Mouse (Mus musculus): ENCODE measurements around the gene Tgif2. TPM values are rescaled to one million over a fixed set of nuclear protein-coding genes. Genes with fewer than 3 reads are reported as not detected.

Gene Tgif2
- total and polyA plus RNA-seq, 2 experiments from 2014 or later, result 8.2 to 10.8 TPM

DNA sequence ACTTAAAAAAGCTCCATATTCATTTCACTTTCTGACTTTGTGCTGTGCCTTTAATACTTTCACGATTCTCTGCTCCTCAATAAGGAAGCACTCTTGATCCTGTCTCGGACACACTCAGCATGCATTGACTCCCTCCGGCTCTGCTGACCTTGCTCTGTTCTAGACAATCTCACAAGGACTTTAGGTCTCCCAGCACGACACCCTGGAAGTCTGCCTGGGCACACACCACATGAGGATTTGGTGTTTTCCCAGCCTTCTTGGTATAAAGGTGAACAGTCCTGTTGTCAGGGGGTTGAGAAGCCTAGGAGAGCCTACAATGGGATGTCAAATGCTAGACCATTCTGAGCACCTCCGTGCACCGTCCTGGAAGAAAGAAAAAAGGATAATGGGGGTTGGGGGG lies 53.0 kb downstream of the Tgif2 start:
- H3K27ac ChIP-seq (ENCODE audit: low read depth, low read length), result no peak overlapping the region
- no peak for TF ChIP-seq CTCF (IDR thresholded peaks at IDR 0.05)
- DNase-seq (ENCODE audit: low spot score) (no peak), ATAC-seq (ENCODE audit: low FRiP score) (no peak)
- H3K9me3 ChIP-seq (ENCODE audit: low read length), result no peaks in the 10 kb centered on the region
- no peaks in the 10 kb centered on the region for H3K36me3 ChIP-seq (ENCODE audit: insufficient read depth, low read length)
- 0 out of 2 replicates have a peak, but pooled peaks cover 3% of the 10 kb centered on the region for H3K4me1 ChIP-seq (ENCODE audit: insufficient read depth, low read length)
- H3K9ac ChIP-seq (replicated peaks; ENCODE audit: low read length, poor library complexity, severe bottlenecking), result no peak overlapping the region
- 52% methylated on average over 6 of the region's 6 CpGs for WGBS
- no peak overlapping the region for H3K4me3 ChIP-seq (ENCODE audit: low read depth, low read length)
- H3K4me2 ChIP-seq (ENCODE audit: low read depth, low read length, poor library complexity, severe bottlenecking), result no peak overlapping the region
- H3K27me3 ChIP-seq (ENCODE audit: insufficient read depth, low read length), result no peaks in the 10 kb centered on the region

DNA sequence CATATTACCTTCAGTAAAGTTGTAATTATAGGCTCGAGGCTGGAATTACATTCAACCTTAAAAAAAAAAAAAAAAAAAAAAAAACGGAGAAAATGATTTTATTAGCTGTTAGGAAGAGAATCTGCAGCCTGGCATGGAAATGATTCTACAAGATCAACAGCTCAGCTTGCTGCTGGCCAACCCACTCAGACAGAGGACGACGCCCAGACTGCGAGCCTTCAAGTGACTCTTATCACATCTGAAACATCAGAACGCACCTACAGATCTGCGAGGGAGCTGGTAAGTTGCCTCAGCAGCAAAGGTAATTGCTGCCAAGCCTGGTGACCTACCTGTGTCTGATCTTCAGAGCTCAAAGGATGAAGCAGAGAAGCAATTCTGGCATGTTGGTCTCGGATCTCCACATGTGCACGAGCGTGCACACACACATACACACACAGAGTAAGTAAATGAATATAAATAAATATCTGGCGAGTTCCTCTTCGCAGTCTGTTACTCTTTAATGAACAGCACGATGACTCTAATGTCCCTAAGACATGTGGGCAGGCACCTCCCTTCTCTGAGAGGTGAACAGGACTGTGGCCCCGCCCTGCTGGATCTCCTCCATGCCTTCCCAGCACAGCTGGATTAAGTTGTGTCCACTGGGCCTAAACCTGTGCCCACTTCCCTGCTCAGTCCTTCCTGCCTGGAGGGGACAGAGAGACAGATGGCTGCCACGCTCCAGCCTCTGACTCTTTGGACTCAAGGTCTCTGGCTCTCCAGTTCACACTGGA lies 54.9 kb downstream of the Tgif2 start:
- no peak for ATAC-seq (ENCODE audit: low FRiP score)
- H3K9ac ChIP-seq (replicated peaks; ENCODE audit: low read length, poor library complexity, severe bottlenecking), result no peak overlapping the region
- no peak overlapping the region for H3K4me3 ChIP-seq (ENCODE audit: low read depth, low read length)
- no peaks in the 10 kb centered on the region for H3K9me3 ChIP-seq (ENCODE audit: low read length)
- no peak for TF ChIP-seq CTCF (IDR thresholded peaks at IDR 0.05)
- no peaks in the 10 kb centered on the region for H3K27me3 ChIP-seq (ENCODE audit: insufficient read depth, low read length)
- no peak overlapping the region for H3K27ac ChIP-seq (ENCODE audit: low read depth, low read length)
- no peaks in the 10 kb centered on the region for H3K36me3 ChIP-seq (ENCODE audit: insufficient read depth, low read length)
- no peak overlapping the region for H3K4me2 ChIP-seq (ENCODE audit: low read depth, low read length, poor library complexity, severe bottlenecking)
- peaks cover 5% of the 10 kb centered on the region; the same call in 1 of the 2 replicates for H3K4me1 ChIP-seq (ENCODE audit: insufficient read depth, low read length)
- WGBS, result 78% methylated on average over 15 of the region's 15 CpGs
- DNase-seq (ENCODE audit: low spot score), result no peak

GRCm38 (mm10) chr2:156896384-156896914 lies 56.6 kb downstream of the Tgif2 start:
- no peak for ATAC-seq (ENCODE audit: low FRiP score)
- H3K36me3 ChIP-seq (ENCODE audit: insufficient read depth, low read length), result no peaks in the 10 kb centered on the region

GRCm38 (mm10) chr2:156897034-156897433 lies 57.2 kb downstream of the Tgif2 start:
- H3K9me3 ChIP-seq (ENCODE audit: low read length), result no peaks in the 10 kb centered on the region
- no peak overlapping the region for H3K9ac ChIP-seq (replicated peaks; ENCODE audit: low read length, poor library complexity, severe bottlenecking)
- H3K4me1 ChIP-seq (ENCODE audit: insufficient read depth, low read length), result peaks cover 3% of the 10 kb centered on the region; the same call in 1 of the 2 replicates
- no peak overlapping the region for H3K4me3 ChIP-seq (ENCODE audit: low read depth, low read length)
- H3K27me3 ChIP-seq (ENCODE audit: insufficient read depth, low read length), result no peaks in the 10 kb centered on the region
- H3K36me3 ChIP-seq (ENCODE audit: insufficient read depth, low read length), result no peaks in the 10 kb centered on the region
- ATAC-seq (ENCODE audit: low FRiP score) (no peak), DNase-seq (ENCODE audit: low spot score) (no peak)
- no peak overlapping the region for H3K27ac ChIP-seq (ENCODE audit: low read depth, low read length)
- H3K4me2 ChIP-seq (ENCODE audit: low read depth, low read length, poor library complexity, severe bottlenecking), result no peak overlapping the region
- no peak for TF ChIP-seq CTCF (IDR thresholded peaks at IDR 0.05)
- WGBS, result 84% methylated on average over 9 of the region's 9 CpGs

More at GRCm38 (mm10) chr2:156896384-156896914, 56.6 kb downstream of the Tgif2 start:
- Histone ChIP-seq H3K27me3 (ENCODE audit: insufficient read depth, low read length) (no peaks in the 10 kb centered on the region), H3K4me3 (ENCODE audit: low read depth, low read length) (no peak overlapping the region), H3K4me2 (ENCODE audit: low read depth, low read length, poor library complexity, severe bottlenecking) (no peak overlapping the region), H3K9me3 (ENCODE audit: low read length) (no peaks in the 10 kb centered on the region), H3K9ac (replicated peaks; ENCODE audit: low read length, poor library complexity, severe bottlenecking) (no peak overlapping the region), H3K27ac (ENCODE audit: low read depth, low read length) (no peak overlapping the region), H3K4me1 (ENCODE audit: insufficient read depth, low read length) (peaks cover 5% of the 10 kb centered on the region; the same call in 1 of the 2 replicates)
- no peak for DNase-seq (ENCODE audit: low spot score)
- 68% methylated on average over 9 of the region's 9 CpGs for WGBS
- TF ChIP-seq CTCF (IDR thresholded peaks at IDR 0.05), result no peak

GRCm38 (mm10) chr2:156898374-156898773 lies 58.6 kb downstream of the Tgif2 start:
- Histone ChIP-seq H3K4me2 (ENCODE audit: low read depth, low read length, poor library complexity, severe bottlenecking) (no peak overlapping the region), H3K4me1 (ENCODE audit: insufficient read depth, low read length) (peaks cover 2% of the 10 kb centered on the region; the same call in 1 of the 2 replicates), H3K27ac (ENCODE audit: low read depth, low read length) (no peak overlapping the region), H3K9ac (replicated peaks; ENCODE audit: low read length, poor library complexity, severe bottlenecking) (no peak overlapping the region), H3K27me3 (ENCODE audit: insufficient read depth, low read length) (no peaks in the 10 kb centered on the region), H3K9me3 (ENCODE audit: low read length) (no peaks in the 10 kb centered on the region), H3K4me3 (ENCODE audit: low read depth, low read length) (no peak overlapping the region), H3K36me3 (ENCODE audit: insufficient read depth, low read length) (no peaks in the 10 kb centered on the region)
- WGBS, result 66% methylated on average over 4 of the region's 4 CpGs
- DNase-seq (ENCODE audit: low spot score) (no peak), ATAC-seq (ENCODE audit: low FRiP score) (no peak)
- no peak for TF ChIP-seq CTCF (IDR thresholded peaks at IDR 0.05)

GRCm38 (mm10) chr2:156899184-156899583 lies 59.4 kb downstream of the Tgif2 start:
- ATAC-seq (ENCODE audit: low FRiP score) (no peak), DNase-seq (ENCODE audit: low spot score) (no peak)
- Histone ChIP-seq H3K27ac (ENCODE audit: low read depth, low read length) (0 out of 2 replicates have a peak overlapping the region, but pooled peaks have one; percentile 32), H3K9me3 (ENCODE audit: low read length) (no peaks in the 10 kb centered on the region), H3K4me3 (ENCODE audit: low read depth, low read length) (no peak overlapping the region), H3K4me1 (ENCODE audit: insufficient read depth, low read length) (peaks cover 2% of the 10 kb centered on the region; the same call in 1 of the 2 replicates), H3K9ac (replicated peaks; ENCODE audit: low read length, poor library complexity, severe bottlenecking) (no peak overlapping the region), H3K4me2 (ENCODE audit: low read depth, low read length, poor library complexity, severe bottlenecking) (no peak overlapping the region), H3K27me3 (ENCODE audit: insufficient read depth, low read length) (no peaks in the 10 kb centered on the region), H3K36me3 (ENCODE audit: insufficient read depth, low read length) (no peaks in the 10 kb centered on the region)
- WGBS, result 57% methylated on average over 4 of the region's 4 CpGs
- no peak for TF ChIP-seq CTCF (IDR thresholded peaks at IDR 0.05)
